Mouse (Mus musculus): ENCODE data around the gene Col12a1. TPM values are rescaled to one million over a fixed set of nuclear protein-coding genes. Genes with fewer than 3 reads are reported as not detected.
A peak's percentile ranks its signal among the peaks of the same experiment; 100 is the strongest.

Gene Col12a1
- polyA plus RNA-seq, 1 experiment from 2014 or later = 7.3 TPM

GRCm38 (mm10) chr9:79723090-79723489 lies 4.5 kb upstream of the Col12a1 start:
- Histone ChIP-seq H3K4me1 (peaks cover 29% of the 10 kb centered on the region), H3K27me3 (replicated peaks; ENCODE audit: low read depth, poor library complexity, severe bottlenecking) (peaks cover 36% of the 10 kb centered on the region), H3K27ac (replicated peaks) (no peak overlapping the region), H3K4me3 (no peak overlapping the region), H3K9me3 (no peaks in the 10 kb centered on the region), H3K36me3 (replicated peaks) (no peaks in the 10 kb centered on the region)
- WGBS = 35% methylated on average over 5 of the region's 5 CpGs
- no peak for DNase-seq (ENCODE audit: low spot score)

- H3K4me1 ChIP-seq = peaks cover 45% of the 10 kb centered on the region
- H3K9me3 ChIP-seq = no peaks in the 10 kb centered on the region
- 8% methylated on average over 9 of the region's 9 CpGs for WGBS
- 0 out of 2 replicates have a peak overlapping the region, but pooled peaks have one; percentile 18 for H3K4me3 ChIP-seq
- H3K36me3 ChIP-seq (replicated peaks) = no peaks in the 10 kb centered on the region
- peak; percentile 75 for DNase-seq (ENCODE audit: low spot score)
- peaks cover 51% of the 10 kb centered on the region for H3K27me3 ChIP-seq (replicated peaks; ENCODE audit: low read depth, poor library complexity, severe bottlenecking)
- no peak overlapping the region for H3K27ac ChIP-seq (replicated peaks)
These were observed 2.4 kb upstream of the Col12a1 start for GRCm38 (mm10) chr9:79721056-79721455.

GRCm38 (mm10) chr9:79720143-79720542 lies 1.5 kb upstream of the Col12a1 start:
- no peaks in the 10 kb centered on the region for H3K9me3 ChIP-seq
- no peaks in the 10 kb centered on the region for H3K36me3 ChIP-seq (replicated peaks)
- H3K4me3 ChIP-seq = peak overlapping the region; percentile 68
- 24% methylated on average over 9 of the region's 9 CpGs for WGBS
- H3K4me1 ChIP-seq = peaks cover 50% of the 10 kb centered on the region
- peak overlapping the region; percentile 80; the same call in 1 of the 2 replicates for H3K27ac ChIP-seq (replicated peaks)
- no peak for DNase-seq (ENCODE audit: low spot score)
- H3K27me3 ChIP-seq (replicated peaks; ENCODE audit: low read depth, poor library complexity, severe bottlenecking) = peaks cover 56% of the 10 kb centered on the region

- Histone ChIP-seq H3K27ac (replicated peaks) (peak overlapping the region; percentile 80), H3K9me3 (no peaks in the 10 kb centered on the region), H3K36me3 (replicated peaks) (no peaks in the 10 kb centered on the region), H3K27me3 (replicated peaks; ENCODE audit: low read depth, poor library complexity, severe bottlenecking) (peaks cover 61% of the 10 kb centered on the region), H3K4me3 (peak overlapping the region; percentile 68), H3K4me1 (peaks cover 57% of the 10 kb centered on the region)
- peak; percentile 65 for DNase-seq (ENCODE audit: low spot score)
- WGBS = 1% methylated on average over 28 of the region's 28 CpGs
These were observed 820 bp upstream of the Col12a1 start for GRCm38 (mm10) chr9:79719451-79719850.

- no peaks in the 10 kb centered on the region for H3K9me3 ChIP-seq
- H3K36me3 ChIP-seq (replicated peaks) = no peaks in the 10 kb centered on the region
- peaks cover 59% of the 10 kb centered on the region for H3K4me1 ChIP-seq
- under 1% methylated on average over 22 of the region's 22 CpGs for WGBS
- peak overlapping the region; percentile 68 for H3K4me3 ChIP-seq
- H3K27ac ChIP-seq (replicated peaks) = peak overlapping the region; percentile 80
- H3K27me3 ChIP-seq (replicated peaks; ENCODE audit: low read depth, poor library complexity, severe bottlenecking) = peaks cover 67% of the 10 kb centered on the region
- no peak for DNase-seq (ENCODE audit: low spot score)
These were observed 675 bp downstream of the Col12a1 start for GRCm38 (mm10) chr9:79717836-79718475.

- Histone ChIP-seq H3K36me3 (replicated peaks) (no peaks in the 10 kb centered on the region), H3K27ac (replicated peaks) (peak overlapping the region; percentile 80), H3K4me1 (peaks cover 59% of the 10 kb centered on the region), H3K4me3 (peak overlapping the region; percentile 68), H3K27me3 (replicated peaks; ENCODE audit: low read depth, poor library complexity, severe bottlenecking) (peaks cover 67% of the 10 kb centered on the region), H3K9me3 (no peaks in the 10 kb centered on the region)
- WGBS = 8% methylated on average over 23 of the region's 23 CpGs
- DNase-seq (ENCODE audit: low spot score) = peak; percentile 71
These were observed 1.5 kb downstream of the Col12a1 start for GRCm38 (mm10) chr9:79716909-79717835.

- Histone ChIP-seq H3K27ac (replicated peaks) (no peak overlapping the region; the same call in 1 of the 2 replicates), H3K4me1 (peaks cover 59% of the 10 kb centered on the region), H3K4me3 (peak overlapping the region; percentile 68), H3K9me3 (no peaks in the 10 kb centered on the region), H3K27me3 (replicated peaks; ENCODE audit: low read depth, poor library complexity, severe bottlenecking) (peaks cover 67% of the 10 kb centered on the region), H3K36me3 (replicated peaks) (no peaks in the 10 kb centered on the region)
- DNase-seq (ENCODE audit: low spot score) = no peak
- 44% methylated on average over 5 of the region's 5 CpGs for WGBS
These were observed 2.1 kb downstream of the Col12a1 start for GRCm38 (mm10) chr9:79716496-79716895.

GRCm38 (mm10) chr9:79714471-79715045 lies 4.1 kb downstream of the Col12a1 start:
- H3K4me1 ChIP-seq = peaks cover 44% of the 10 kb centered on the region
- no peaks in the 10 kb centered on the region for H3K36me3 ChIP-seq (replicated peaks)
- H3K27ac ChIP-seq (replicated peaks) = peak overlapping the region; percentile 59
- no peaks in the 10 kb centered on the region for H3K9me3 ChIP-seq
- peaks cover 52% of the 10 kb centered on the region for H3K27me3 ChIP-seq (replicated peaks; ENCODE audit: low read depth, poor library complexity, severe bottlenecking)
- peak; percentile 63 for DNase-seq (ENCODE audit: low spot score)
- 4% methylated on average over 16 of the region's 16 CpGs for WGBS
- H3K4me3 ChIP-seq = peak overlapping the region; percentile 46

GRCm38 (mm10) chr9:79689771-79690535 lies 28.7 kb downstream of the Col12a1 start:
- Histone ChIP-seq H3K36me3 (replicated peaks) (no peaks in the 10 kb centered on the region), H3K27me3 (replicated peaks; ENCODE audit: low read depth, poor library complexity, severe bottlenecking) (no peaks in the 10 kb centered on the region), H3K4me1 (no peaks in the 10 kb centered on the region), H3K4me3 (no peak overlapping the region), H3K9me3 (no peaks in the 10 kb centered on the region), H3K27ac (replicated peaks) (no peak overlapping the region)
- 80% methylated on average over 11 of the region's 11 CpGs for whole genome bisulfite sequencing
- no peak for DNase-seq (ENCODE audit: low spot score)

GRCm38 (mm10) chr9:79689342-79689741 lies 29.3 kb downstream of the Col12a1 start:
- Histone ChIP-seq H3K4me1 (no peaks in the 10 kb centered on the region), H3K4me3 (no peak overlapping the region), H3K9me3 (no peaks in the 10 kb centered on the region), H3K36me3 (replicated peaks) (no peaks in the 10 kb centered on the region), H3K27ac (replicated peaks) (no peak overlapping the region), H3K27me3 (replicated peaks; ENCODE audit: low read depth, poor library complexity, severe bottlenecking) (no peaks in the 10 kb centered on the region)
- no peak for DNase-seq (ENCODE audit: low spot score)
- WGBS = 94% methylated on average over 7 of the region's 7 CpGs

- H3K4me3 ChIP-seq = no peak overlapping the region
- no peak overlapping the region for H3K27ac ChIP-seq (replicated peaks)
- H3K27me3 ChIP-seq (replicated peaks; ENCODE audit: low read depth, poor library complexity, severe bottlenecking) = no peaks in the 10 kb centered on the region
- DNase-seq (ENCODE audit: low spot score) = no peak
- no peaks in the 10 kb centered on the region for H3K36me3 ChIP-seq (replicated peaks)
- WGBS = 86% methylated on average over 3 of the region's 3 CpGs
- H3K4me1 ChIP-seq = no peaks in the 10 kb centered on the region
- H3K9me3 ChIP-seq = no peaks in the 10 kb centered on the region
These were observed 31.4 kb downstream of the Col12a1 start for GRCm38 (mm10) chr9:79687227-79687626.

- Histone ChIP-seq H3K27ac (replicated peaks) (no peak overlapping the region), H3K27me3 (replicated peaks; ENCODE audit: low read depth, poor library complexity, severe bottlenecking) (no peaks in the 10 kb centered on the region), H3K4me3 (no peak overlapping the region), H3K9me3 (no peaks in the 10 kb centered on the region), H3K36me3 (replicated peaks) (no peaks in the 10 kb centered on the region), H3K4me1 (peaks cover under 1% of the 10 kb centered on the region; the same call in 1 of the 2 replicates)
- no peak for DNase-seq (ENCODE audit: low spot score)
- 68% methylated on average over 1 of the region's 1 CpGs for WGBS
These were observed 32.6 kb downstream of the Col12a1 start for GRCm38 (mm10) chr9:79686049-79686448.

All from embryonic facial prominence, embryonic 10.5 days (tissue).